Comparison of ENCODE assay signal across 25 mouse cellular contexts in genomic region chr11:20788070-20788469, GRCm38 (mm10).
"Had no signal": no experiment of that assay in that cellular context is flagged by ENCODE, and none has a peak within 500 bp of the region (broad histone marks: within the 10 kb centered on the region; RNA-seq: fewer than 3 reads in every experiment).

No protein-coding gene starts in this region.

- H3K27me3 ChIP-seq: lung, embryonic 15.5 days; megakaryocyte, embryonic 14.5 days; neural tube, embryonic 13.5 days had no signal

- H3K4me1 ChIP-seq: lung, embryonic 15.5 days; midbrain, embryonic 15.5 days; neural tube, embryonic 13.5 days had no signal

- H3K9me3 ChIP-seq: midbrain, embryonic 15.5 days; neural tube, embryonic 13.5 days had no signal

- ATAC-seq: hindbrain, embryonic 16.5 days; liver, postnatal 0 days; midbrain, embryonic 15.5 days had no signal

- H3K36me3 ChIP-seq: limb, embryonic 13.5 days; lung, embryonic 15.5 days; midbrain, embryonic 10.5 days; midbrain, embryonic 15.5 days; neural tube, embryonic 13.5 days had no signal

- H3K4me3 ChIP-seq: layer of hippocampus, adult 2 months; left cerebral cortex, adult 2 months; limb, embryonic 13.5 days; lung, embryonic 15.5 days; megakaryocyte, embryonic 14.5 days; midbrain, embryonic 10.5 days; midbrain, embryonic 15.5 days; neural tube, embryonic 13.5 days had no signal

- H3K4me2 ChIP-seq: limb, embryonic 13.5 days; liver, embryonic 11.5 days; lung, embryonic 15.5 days; midbrain, embryonic 15.5 days; neural tube, embryonic 13.5 days had no signal

- H3K27ac ChIP-seq: kidney, postnatal 0 days; layer of hippocampus, adult 2 months; left cerebral cortex, adult 2 months; limb, embryonic 13.5 days; liver, embryonic 14.5 days; lung, embryonic 15.5 days; midbrain, embryonic 10.5 days; midbrain, embryonic 15.5 days; neural tube, embryonic 13.5 days; stomach, postnatal 0 days had no signal

- H3K9ac ChIP-seq: limb, embryonic 13.5 days; liver, embryonic 14.5 days; liver, postnatal 0 days; lung, embryonic 15.5 days; midbrain, embryonic 15.5 days; neural tube, embryonic 13.5 days had no signal

- DNase-seq: kidney, adult 18-20 months; kidney, adult 9 months; kidney, postnatal 25 days; layer of hippocampus, adult 9-11 months; layer of hippocampus, postnatal 36 days; liver, postnatal 0 days; lung, postnatal 10 days; lung, postnatal 36 days; retina, postnatal 1 day; thymus, adult 2 months; thymus, postnatal 14 days; thymus, postnatal 4 days had no signal
